Mouse (Mus musculus) spleen, adult 2 months (tissue): ENCODE results near the gene Jtb. TPM values are rescaled to one million over a fixed set of nuclear protein-coding genes. Genes with fewer than 3 reads are reported as not detected.
"Not testable (repeated sequence)": the region's sequence is repeated elsewhere in the genome, so short reads cannot be mapped to it uniquely, and the experiment has no call there.

Experiments
- DNase-seq, 2 experiments: peaks; one replicate each; pipeline versions ENCODE4 v3.0.0 to v3.0.0-alpha.2; 2012 to 2021; ENCODE audit warnings: low spot score in 2 of 2, low read depth in 1 of 2
- H3K27ac ChIP-seq: fragments of 200-500 bp; 2 replicates; pipeline ENCODE4 v1.5.1; 2012; ENCODE audit warnings: low read length, inconsistent platforms; ENCODE audit not compliant: insufficient read depth
- H3K27me3 ChIP-seq: fragments of 200-500 bp; 2 replicates; pipeline ENCODE4 v1.6.1; 2012; ENCODE audit warnings: mild to moderate bottlenecking, moderate library complexity, low read length, inconsistent platforms; ENCODE audit not compliant: control insufficient read depth, insufficient read depth
- H3K36me3 ChIP-seq: fragments of 200-500 bp; 2 replicates; pipeline ENCODE4 v1.6.1; 2012; ENCODE audit warnings: mild to moderate bottlenecking, low read length, inconsistent platforms; ENCODE audit not compliant: control insufficient read depth, insufficient read depth
- H3K4me1 ChIP-seq: fragments of 200-500 bp; 2 replicates; pipeline ENCODE4 v1.6.1; 2011; ENCODE audit warnings: inconsistent platforms; ENCODE audit not compliant: control insufficient read depth, insufficient read depth, insufficient read length
- H3K4me3 ChIP-seq: fragments of 200-500 bp; 2 replicates; pipeline ENCODE4 v1.5.1; 2011; ENCODE audit warnings: mild to moderate bottlenecking, inconsistent platforms; ENCODE audit not compliant: insufficient read depth, insufficient read length; ENCODE audit errors: extremely low read depth
- CTCF ChIP-seq: fragments of 200-500 bp; IDR thresholded peaks from 2 replicates; pipeline ENCODE4 v1.5.1; 2011; ENCODE audit warnings: mild to moderate bottlenecking, inconsistent platforms; ENCODE audit not compliant: insufficient read depth, insufficient read length, insufficient replicate concordance; ENCODE audit errors: extremely low read depth
- POLR2A ChIP-seq: fragments of 200-500 bp; IDR thresholded peaks from 2 replicates; pipeline ENCODE4 v1.6.1; 2011; ENCODE audit warnings: low read depth, low read length, inconsistent platforms
- WGBS: fragments of 180-500 bp; shearing (Covaris S2); methylation state at CpG from one replicate; pipeline ENCODE4 v1.1.7; 2018; 5-methylcytosine and 5-hydroxymethylcytosine counted together
- polyA plus RNA-seq: library from polyadenylated mRNA; depleted of rRNA; stranded (reverse); fragments of >200 nt; gene quantifications from 2 replicates; pipeline ENCODE4 v1.2.3, GENCODE M21; 2012

Gene Jtb
- polyA plus RNA-seq, 1 experiment: 60.3 TPM

DNA sequence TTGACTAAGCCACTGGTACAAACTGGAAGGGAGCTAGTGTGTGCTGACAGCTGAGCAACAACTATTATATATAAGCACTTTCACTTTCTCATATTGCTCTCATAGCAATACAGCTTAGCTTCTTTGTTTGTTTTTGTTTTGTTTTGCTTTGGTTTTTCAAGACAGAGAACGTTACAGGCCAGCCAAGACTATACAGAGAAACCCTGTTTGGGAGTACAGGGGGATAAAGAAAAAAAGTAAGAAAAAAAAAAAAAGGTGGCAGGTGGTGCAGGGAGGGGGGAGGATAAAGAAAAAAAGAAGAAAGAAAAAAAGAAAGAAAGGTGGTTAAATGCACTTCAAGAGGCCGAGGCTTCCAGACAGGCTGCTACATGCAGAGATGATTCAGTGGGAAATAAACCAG lies 14.0 kb downstream of the Jtb start:
- Histone ChIP-seq H3K27ac (no peak overlapping the region), H3K36me3 (peaks cover 2% of the 10 kb centered on the region; the same call in 1 of the 2 replicates), H3K27me3 (no peaks in the 10 kb centered on the region), H3K4me1 (peaks cover 11% of the 10 kb centered on the region), H3K4me3 (no peak overlapping the region)
- 18% methylated on average over 2 of the region's 2 CpGs for WGBS
- TF ChIP-seq CTCF: no peak
- no peak for TF ChIP-seq POLR2A
- DNase-seq: no peak

DNA sequence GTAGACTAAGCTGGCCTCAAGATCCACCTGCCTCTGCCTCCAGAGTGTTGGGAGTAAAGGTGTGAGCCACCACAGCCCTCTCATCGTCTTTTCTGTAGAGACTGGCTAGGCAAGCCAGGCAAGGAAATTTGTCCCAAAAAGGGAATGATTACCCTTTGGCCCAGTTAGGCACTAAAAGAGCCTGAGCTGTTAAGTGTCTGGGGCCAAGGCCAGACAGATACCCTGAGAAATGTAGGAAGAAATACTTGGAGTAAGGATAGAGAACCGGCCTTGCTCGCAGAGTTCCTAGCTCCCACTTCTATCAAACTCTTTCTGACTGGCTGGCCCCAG lies 16.2 kb downstream of the Jtb start:
- Histone ChIP-seq H3K4me1 (peaks cover 7% of the 10 kb centered on the region), H3K27ac (peak overlapping the region; percentile 93), H3K4me3 (peak overlapping the region; percentile 66; the same call in 1 of the 2 replicates), H3K36me3 (peaks cover 7% of the 10 kb centered on the region), H3K27me3 (no peaks in the 10 kb centered on the region)
- no peak for DNase-seq
- 3% methylated on average over 3 of the region's 3 CpGs for WGBS
- TF ChIP-seq POLR2A: no peak
- TF ChIP-seq CTCF: no peak

DNA sequence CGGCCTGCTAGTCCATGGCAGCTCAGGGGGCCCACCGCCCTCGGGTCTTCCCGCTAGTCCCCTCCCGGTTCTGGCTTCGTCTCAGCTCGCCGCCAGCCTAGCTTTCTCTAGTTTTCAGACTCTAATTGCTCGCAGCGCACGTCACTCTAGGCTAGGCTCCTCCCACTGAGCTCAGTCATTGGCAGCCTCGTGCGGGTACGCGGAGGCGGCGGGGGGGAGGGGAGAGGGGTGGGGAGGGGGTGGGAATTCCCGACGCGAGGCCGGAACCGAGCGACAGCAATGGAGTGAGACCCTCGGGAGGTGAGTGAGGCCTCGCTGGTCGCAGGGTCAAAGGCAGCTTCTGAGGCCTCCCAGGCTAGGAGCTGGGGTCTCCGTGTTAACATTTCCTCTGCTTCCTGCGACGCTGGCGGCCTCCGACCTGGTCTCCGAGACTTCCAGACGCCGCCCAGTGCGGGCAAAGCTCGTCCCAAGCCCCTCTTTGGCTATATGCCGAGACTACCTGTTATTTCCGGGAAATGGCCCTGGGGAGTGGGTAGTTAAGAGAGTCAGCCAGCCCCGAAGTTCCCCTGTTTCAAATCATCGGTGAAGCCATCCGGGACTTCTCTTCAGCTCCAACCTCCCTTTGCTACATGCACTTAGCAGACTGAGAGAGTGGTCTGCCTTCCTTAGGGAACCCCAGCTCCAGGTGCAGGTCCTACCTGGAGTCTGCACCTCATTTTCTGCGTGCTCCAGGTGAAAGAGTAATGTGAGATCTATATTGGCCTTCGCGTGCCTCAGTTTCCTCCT lies 16.8 kb downstream of the Jtb start, which contains the start of gene Slc39a1:
TSS of gene Slc39a1 (plus strand) at position 213 of the 786 bp plus-strand sequence.
- TF ChIP-seq CTCF (no peak), POLR2A (peak; percentile 66)
- H3K4me3 ChIP-seq: peak within 1 kb of the TSS; percentile 95
- H3K27me3 ChIP-seq: no peaks in the 10 kb centered on the region
- peaks cover 7% of the 10 kb centered on the region for H3K4me1 ChIP-seq
- peaks cover 7% of the 10 kb centered on the region for H3K36me3 ChIP-seq
- peak within 1 kb of the TSS; percentile 97 for H3K27ac ChIP-seq
- WGBS: under 1% methylated on average over 44 of the region's 44 CpGs
- peak; percentile 76 to 91 for DNase-seq

DNA sequence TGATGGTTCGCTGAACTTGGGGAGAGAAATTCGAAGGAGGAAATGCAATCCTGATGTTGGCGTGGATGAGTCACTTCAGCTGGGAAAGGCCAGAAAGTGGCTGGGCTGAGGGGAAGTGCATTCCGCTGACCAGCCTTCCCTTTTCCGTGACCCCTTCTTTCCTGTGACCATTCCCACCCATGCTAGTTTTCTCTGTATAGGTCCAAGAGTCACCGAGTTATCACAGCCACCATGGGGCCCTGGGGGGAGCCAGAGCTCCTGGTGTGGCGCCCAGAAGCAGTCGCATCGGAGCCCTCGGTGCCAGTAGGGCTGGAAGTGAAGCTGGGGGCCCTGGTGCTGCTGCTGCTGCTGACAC lies 17.3 kb downstream of the Jtb start:
- Histone ChIP-seq H3K36me3 (peaks cover 7% of the 10 kb centered on the region), H3K27ac (peak overlapping the region; percentile 97), H3K27me3 (no peaks in the 10 kb centered on the region), H3K4me3 (peak overlapping the region; percentile 95), H3K4me1 (peaks cover 7% of the 10 kb centered on the region)
- peak in 1 of 2 experiments; percentile 27 for DNase-seq
- no peak for TF ChIP-seq CTCF
- WGBS: 4% methylated on average over 10 of the region's 10 CpGs

DNA sequence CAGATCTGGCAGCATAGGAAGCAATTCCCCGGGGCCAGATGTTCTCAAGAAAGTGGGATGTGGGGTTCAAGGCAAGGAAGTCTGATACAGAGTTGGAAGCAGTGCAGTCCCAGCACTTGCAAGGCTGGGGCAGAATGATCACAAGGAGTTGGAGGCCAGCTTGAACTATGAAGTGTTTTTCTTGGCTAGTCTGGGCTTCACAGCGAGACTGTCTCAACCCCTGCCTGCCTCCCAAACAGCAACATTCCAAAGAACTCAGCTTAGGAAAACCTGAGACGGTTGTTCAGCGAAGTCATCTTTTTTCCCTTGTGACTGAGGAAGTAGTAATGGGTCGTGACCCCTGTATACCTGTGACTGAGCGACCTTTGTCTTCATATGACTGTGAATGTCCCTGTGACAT lies 19.4 kb downstream of the Jtb start:
- peaks cover 7% of the 10 kb centered on the region for H3K36me3 ChIP-seq
- WGBS: 86% methylated on average over 6 of the region's 6 CpGs
- TF ChIP-seq CTCF: no peak
- no peaks in the 10 kb centered on the region for H3K27me3 ChIP-seq
- H3K4me3 ChIP-seq: no peak overlapping the region
- DNase-seq: no peak
- peaks cover 9% of the 10 kb centered on the region; the same call in 1 of the 2 replicates for H3K4me1 ChIP-seq
- no peak overlapping the region for H3K27ac ChIP-seq

DNA sequence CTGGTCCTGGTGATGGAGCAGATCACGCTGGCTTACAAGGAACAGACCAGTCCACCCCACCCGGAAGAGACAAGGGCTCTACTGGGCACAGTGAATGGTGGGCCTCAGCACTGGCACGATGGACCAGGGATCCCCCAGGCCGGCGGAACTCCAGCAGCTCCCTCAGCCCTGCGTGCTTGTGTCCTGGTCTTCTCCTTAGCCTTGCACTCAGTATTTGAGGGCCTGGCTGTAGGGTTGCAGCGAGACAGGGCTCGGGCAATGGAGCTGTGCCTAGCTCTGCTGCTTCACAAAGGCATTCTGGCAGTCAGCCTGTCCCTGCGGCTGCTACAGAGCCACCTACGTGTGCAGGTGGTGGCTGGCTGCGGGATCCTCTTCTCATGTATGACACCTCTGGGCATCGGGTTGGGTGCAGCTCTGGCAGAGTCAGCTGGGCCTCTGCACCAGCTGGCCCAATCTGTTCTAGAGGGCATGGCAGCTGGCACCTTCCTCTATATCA lies 20.4 kb downstream of the Jtb start:
- WGBS: 94% methylated on average over 9 of the region's 12 CpGs
- peaks cover 11% of the 10 kb centered on the region; the same call in 1 of the 2 replicates for H3K4me1 ChIP-seq

DNA sequence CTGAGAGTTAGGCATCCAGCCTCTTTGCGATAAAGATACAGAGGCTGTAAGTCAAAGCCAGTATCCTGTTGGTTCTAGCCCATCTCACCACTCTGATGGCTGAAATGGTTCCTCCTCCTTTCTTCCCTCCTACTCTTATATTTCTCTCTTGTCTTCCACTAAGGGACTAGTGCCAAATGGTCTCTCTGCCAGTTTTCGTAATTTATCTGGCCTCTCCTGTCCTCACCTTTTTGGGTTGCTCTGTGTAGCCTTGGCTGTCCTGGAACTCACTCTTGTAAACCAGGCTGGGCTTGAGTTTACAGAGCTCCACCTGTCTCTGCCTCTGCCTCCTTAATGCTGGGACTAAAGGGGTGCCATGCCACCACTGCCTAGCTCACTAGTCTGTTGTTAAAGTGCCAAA lies 21.3 kb downstream of the Jtb start:
- WGBS: 81% methylated on average over 2 of the region's 2 CpGs
- DNase-seq, H3K27me3 ChIP-seq: not testable (repeated sequence)

More for the DNA sequence above, 20.4 kb downstream of the Jtb start:
- not testable (repeated sequence) for DNase-seq, H3K4me3 ChIP-seq, H3K27ac ChIP-seq, H3K36me3 ChIP-seq, H3K27me3 ChIP-seq

DNA sequence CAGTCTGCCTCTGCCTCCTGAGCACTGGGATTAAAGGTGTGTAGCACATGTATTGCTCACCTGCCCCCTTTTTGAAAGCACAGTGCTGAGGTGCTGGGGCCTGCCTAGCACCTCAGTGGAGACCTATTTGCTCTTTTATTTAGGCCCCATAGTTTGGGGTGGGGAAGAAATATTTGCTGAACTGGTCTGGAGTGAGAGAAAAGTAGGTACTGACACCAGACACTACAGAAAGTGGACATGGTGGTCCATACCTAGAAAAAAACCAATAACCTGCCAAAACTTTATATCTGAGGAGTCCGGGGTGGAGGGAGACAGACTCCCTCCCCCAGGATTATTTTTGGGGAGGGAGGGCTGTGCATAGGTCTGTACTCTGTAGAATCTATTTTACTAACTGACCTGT lies 21.8 kb downstream of the Jtb start:
- not testable (repeated sequence) for DNase-seq, H3K4me3 ChIP-seq, H3K27ac ChIP-seq, H3K27me3 ChIP-seq, H3K4me1 ChIP-seq
- H3K36me3 ChIP-seq: peaks cover 15% of the 10 kb centered on the region
- 65% methylated on average over 1 of the region's 1 CpGs for WGBS

More for the DNA sequence above, 21.3 kb downstream of the Jtb start:
- H3K36me3 ChIP-seq: peaks cover 12% of the 10 kb centered on the region
- H3K4me3 ChIP-seq, H3K4me1 ChIP-seq, H3K27ac ChIP-seq: not testable (repeated sequence)
